Mouse (Mus musculus) activated CD4-positive, CD25-positive, alpha-beta regulatory T cell, adult 9 weeks (primary cell): ENCODE results near the gene Sorcs1. TPM values are rescaled to one million over a fixed set of nuclear protein-coding genes. Genes with fewer than 3 reads are reported as not detected.

ENCODE experiments used
- polyA plus RNA-seq: library from polyadenylated mRNA; unstranded; fragments of 100-300 nt; shearing (Covaris generic); gene quantifications from one replicate; pipeline ENCODE4 v1.2.1, GENCODE M21; 2017

Sorcs1 gene
- not detected for polyA plus RNA-seq

DNA sequence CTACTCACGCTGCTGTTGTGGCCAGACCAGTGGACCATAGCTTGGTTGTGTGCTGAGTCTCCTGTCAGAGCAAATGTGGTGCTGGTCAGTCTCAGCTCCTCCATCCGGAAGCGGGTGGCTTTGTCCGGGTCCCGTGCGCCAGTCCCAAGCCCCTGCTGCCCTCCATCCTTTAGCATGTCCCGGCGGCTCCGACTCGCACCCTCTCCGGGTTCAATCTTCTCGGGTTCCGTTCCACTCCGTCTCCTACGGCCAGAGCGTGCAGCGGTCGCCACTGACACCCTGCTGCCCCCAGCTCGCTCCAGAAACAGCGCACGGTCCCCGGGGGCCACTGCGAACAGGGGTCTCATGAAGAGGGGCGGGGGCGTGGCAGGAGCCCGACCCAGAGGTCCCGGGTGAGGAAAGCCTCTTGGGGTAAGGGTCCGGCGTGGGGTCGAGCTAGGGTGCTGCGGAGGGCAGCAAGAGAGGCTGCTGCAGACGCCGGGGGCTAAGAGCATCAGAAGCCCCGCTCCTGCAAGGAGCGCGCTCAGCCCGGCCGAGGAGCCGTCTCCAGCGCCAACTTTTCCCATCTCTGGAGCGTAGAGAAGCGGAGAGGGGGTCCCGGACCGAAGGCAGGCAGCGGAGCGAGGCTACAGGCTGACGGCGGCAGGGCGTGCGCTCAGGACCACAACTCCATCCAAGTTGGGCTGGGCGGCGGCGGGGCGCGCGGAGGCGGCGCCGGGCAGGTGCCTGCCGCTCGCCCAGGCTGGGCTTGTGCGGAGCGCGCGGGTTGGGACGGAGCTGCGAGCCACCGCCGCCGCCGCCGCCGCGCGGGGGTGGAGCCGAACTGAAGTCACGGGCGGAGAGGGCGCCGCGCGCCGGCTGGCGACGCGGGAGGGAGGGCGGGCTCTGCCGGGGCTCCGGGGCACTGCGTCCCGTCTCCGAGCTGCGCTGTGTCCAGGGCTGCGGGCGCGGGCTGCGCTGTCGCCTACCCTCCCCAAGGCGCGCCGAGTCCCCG, at the start of gene Sorcs1:
Gene Sorcs1, minus strand, starts transcription at position 744 of the 994 bp plus-strand sequence.

